Mouse (Mus musculus) adrenal gland, adult (tissue): ENCODE measurements at regions not wholly inside any gene's neighbourhood (a gene's known extent, or its start where the extent isn't known, plus 50 kb on each side); places are given as distances from the start of the nearest gene placed in this dataset.

Experiments
- DNase-seq, 2 experiments: peaks; one replicate each; pipeline ENCODE4 v3.0.0; 2022 to 2023; ENCODE audit warnings: low spot score in 1 of 2; ENCODE audit not compliant: inconsistent age in 2 of 2

DNA sequence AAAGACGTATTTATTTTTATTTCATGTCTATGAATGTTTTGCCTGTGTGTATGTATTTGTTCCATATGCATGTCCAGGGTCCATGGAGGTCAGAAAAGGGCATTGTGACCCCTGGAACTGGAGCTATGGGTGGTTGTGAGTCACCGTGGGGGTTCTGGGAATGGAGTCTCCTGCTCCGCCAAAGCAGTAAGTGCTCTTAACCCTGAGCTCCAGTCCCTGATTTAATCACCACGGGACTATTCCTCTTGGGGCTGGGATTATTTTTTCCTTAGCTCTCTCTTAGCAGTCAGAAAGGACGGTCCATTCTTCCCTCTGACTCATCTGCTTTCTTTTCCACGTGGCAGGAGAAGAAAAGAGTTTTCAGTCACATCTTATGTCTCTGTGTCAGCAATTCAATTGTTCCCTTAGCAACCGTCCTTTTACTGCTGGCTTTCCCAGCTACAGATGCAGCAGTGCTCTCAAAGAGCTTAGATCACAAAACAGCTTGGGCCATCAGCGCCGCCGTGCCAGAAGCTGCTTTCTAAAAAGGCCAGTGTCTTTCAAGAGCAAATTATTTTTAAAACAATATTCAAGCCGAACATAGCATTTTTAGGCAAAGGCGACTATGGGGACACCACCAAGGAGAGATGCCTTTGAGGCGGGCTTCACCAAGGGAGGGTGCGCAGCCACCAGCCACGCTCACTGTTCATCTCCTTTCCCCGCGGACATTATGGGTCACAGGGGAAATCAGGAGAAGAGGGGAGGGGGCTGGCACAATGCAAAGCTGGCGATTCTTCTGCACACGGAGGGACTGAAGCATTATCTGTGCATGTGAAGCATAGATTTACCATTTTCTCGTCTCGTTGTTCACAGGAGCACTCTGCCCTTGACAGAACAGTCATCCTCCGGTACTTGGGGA lies 110.8 kb downstream of the Map3k7 start:
- no peak for DNase-seq

DNA sequence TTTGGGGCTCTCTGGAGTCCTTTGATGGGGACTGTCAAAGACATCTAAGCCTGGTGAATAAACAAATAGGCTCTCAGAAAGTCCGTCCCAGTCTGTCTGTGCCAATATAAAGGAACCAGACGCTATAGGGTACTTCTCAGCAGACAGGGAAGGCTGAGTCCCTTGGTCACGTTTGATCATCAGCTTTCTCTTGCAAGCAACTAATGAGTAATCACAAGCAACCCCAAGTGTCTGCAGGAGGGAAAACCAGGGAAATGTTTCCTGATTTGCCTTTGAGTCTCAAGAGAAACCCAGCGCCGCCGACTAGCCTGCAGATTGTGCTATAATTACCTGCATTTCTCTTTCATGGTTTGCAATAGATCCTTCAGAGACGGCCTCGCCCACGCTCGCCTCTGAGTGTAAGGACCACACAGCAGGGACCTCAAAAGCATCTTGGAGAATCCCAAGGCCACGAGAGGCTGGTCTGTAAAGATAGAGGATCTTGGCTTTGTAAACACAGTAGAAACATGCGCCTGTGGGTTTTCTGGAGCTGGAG lies 112.6 kb downstream of the Map3k7 start:
- no peak for DNase-seq

DNA sequence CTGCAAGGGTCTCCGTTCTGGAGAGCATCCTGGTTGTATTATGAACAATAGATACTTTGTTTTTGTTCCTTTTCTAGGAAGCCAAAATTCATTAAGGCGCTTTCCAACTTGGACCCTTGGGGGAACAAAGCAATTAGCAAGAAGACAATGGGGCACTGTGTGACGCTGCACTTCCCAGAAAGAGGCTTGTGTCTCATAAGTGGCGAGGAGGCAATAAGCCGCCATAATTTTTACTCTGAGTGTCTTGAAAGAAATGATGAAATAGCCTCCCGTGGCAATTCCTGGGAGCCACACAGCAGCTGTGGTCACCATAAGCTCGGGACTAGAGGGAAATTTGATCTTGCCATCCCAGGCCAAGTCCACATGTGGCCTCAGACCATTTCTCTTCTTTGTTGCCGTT lies 119.6 kb downstream of the Map3k7 start:
- DNase-seq: no peak

DNA sequence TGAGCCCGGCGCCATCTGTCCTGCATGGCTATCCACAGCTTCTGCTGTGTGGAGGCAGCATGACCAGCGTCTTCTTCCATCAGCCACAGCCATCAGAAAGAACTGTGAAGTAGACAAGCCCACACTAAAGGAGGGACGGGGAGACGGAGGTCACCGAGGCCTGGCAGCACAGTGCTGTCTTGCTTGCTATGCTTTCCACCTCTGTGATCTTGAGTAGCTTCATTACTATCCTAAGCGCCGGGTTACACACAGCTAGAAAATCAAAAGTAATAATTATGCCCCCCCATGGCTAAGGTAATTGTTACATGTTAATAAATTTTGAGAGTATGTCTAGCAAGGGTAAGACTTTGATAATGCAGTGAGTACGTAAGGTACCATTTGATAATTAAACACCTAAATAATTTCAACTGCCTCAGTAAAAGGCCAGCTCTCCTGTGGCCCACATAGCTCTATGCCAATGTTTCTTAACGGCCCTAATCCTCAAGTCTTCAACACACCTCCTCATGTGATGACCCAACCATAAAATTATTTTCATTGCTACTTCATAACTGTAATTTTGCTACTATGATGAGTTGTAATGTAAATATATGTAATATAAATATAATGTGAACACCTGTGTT lies 120.5 kb downstream of the Map3k7 start:
- DNase-seq: no peak

DNA sequence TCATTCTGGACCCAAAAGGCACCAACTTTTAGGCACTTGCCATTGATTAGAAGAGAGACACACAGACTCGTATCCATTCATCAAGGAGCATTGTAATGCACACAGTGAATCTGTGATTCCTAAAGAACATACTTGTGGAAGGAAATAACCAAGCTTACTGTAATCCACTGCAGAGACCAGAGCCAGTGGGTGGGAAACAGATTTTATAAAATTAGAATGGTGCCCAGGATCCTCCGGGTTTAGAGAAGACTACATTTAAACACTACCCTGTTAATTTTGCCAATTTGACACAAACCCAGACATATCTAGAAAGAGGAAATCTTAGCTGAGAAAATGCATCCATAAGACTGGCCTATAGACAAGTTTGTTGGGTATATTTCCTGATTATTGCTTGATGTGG lies 121.1 kb downstream of the Map3k7 start:
- no peak for DNase-seq

DNA sequence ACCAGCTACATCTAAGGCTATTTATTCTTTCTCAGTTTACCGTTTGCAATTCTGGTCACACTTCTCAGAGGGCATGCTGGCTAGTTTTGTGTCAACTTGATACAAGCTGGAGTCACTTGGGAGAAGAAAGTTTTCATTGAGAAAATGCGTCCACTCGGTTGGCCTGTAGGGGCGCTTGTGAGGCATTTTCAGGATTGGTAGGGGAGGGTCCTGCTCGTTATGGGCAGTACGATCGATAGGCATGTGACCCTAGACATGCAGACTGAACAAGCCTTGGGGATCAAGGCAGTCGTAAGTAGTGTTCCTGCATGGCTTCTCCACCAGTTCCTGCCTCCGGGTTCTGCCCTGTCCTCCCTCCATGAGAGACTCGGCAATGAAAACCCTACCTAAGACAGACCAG lies 127.2 kb downstream of the Map3k7 start:
- no peak for DNase-seq

DNA sequence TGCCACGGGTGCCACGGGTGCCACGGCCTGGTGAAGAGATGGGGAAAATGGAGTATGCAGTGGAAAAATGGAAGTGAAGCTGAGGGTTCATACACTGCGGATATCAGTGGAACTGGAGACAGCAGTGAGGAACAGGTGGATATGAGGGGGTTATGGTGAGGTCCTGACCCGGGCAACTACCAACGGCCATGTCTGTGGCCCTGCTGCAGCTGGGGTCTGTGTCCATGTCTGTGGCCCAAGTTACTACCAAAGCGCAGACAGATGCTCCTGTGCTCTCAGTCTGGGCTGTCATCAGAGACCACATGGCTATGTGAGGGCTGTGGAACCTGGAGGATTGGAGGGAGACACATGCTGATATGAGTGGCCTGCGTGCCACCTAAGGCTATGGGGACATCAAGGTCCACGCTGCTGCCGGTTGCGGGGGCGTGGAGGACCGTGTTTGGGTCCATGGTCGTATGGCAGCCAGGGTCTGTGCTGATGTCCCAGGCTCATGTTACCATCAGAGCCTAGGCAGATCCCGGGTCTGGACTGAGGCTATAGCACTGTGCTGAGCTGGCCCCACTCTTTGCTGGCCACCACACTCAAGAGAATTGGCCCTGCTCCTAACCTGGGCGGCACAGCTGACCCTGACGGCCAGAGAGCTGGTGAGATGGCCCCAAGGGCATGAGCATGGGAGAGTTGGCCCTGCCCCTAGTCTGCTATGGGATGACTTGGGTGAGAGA lies 128.6 kb downstream of the Map3k7 start:
- DNase-seq: no peak

DNA sequence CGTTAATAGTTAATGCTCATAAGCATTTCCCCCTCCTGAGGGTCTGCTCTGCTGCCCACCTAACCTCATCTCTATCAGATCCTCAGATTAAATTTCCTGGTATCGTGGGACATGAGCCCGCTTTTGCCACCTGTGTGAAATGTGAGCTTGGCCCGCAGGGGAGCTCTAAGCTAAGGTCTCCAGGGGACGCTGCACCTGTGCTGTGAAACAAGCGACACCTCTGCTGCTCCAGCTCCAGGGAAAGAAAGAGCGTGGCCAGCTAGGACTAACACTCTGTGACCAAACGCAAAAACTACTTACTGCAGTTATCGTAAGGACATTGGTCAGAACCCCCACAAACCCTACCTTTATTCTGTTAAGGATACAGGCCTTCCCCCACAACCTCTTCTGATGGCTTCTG lies 134.3 kb downstream of the Map3k7 start:
- DNase-seq: no peak

DNA sequence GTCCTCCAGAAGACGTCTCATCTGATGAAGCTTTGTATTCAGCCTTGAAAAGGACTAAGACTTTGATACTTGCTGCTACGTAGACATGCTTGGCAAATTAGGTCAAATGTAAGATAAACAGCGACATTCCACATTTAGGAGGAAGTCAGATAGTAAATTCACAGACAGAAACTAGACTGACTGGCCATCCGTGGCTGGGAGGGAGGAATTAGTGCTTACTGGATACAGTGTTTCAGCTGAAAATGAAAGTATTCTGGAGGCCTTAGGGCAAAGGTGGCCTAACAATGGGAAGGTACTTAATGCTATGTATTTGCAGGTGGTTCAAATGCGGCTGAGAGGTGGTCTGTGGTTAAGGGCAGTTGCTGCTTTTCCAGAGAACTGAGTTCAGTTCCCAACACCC lies 137.1 kb downstream of the Map3k7 start:
- no peak for DNase-seq

DNA sequence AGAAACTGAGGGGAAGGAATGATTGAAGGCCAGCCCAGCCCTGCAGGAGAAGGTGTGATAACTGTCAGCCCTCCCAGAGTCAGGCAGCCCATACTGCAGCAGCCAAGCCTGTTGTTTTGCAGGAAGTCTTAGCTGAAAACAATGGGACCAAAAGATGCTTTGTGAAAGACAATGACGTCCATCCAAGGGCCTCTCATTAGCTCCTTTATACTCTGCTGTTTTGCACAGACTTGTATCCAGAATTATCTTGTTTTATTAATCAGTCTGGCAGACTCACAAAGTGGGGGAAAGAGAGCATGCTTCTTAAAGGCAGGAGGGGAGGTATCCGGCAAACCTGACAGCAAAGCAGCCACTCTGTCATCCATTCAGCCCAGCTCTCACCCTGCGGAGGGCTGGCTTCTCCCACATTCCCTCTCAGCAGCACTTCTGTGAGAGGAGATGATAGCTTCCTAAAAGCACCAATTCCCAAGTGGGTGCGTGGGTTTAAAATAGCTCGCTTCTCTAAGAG lies 131.9 kb upstream of the Bach2 start:
- DNase-seq: no peak

DNA sequence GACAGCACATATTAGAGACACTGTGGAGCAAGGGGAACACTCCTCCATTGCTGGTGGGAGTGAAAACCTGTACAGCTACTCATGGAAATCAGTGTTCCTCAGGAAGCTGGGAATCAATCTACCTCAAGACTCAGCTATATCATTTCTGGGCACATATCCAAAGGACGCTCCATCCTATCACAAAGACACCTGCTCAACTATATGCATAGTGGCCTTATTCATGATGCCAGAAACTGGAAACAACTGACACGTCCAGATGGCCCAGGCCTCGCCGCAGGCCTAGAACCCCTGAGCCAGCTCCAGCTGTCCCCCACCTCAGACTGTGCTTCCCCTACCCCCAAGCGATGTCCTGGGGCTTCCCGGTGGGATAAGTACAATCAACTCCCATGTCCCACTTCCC lies 116.3 kb upstream of the Bach2 start:
- no peak for DNase-seq

DNA sequence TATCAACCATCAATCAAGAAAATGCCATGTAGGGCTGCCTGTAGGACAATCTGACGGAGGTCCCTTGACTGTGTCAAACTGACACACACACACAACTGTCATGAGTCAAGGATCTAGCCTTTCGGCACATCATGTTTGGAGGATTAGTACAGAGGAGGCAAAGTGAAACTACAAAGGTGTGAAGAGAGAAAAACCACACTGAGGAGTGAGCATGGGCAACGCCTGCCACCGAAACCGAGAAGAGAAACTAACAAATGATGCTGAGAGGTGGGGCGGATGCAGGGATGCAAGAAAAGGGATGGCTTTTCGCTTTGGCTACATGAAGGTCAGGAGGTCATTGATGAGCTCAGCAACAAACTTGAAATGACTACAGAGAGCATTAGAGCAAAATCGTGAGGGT lies 111.8 kb upstream of the Bach2 start:
- DNase-seq: no peak

DNA sequence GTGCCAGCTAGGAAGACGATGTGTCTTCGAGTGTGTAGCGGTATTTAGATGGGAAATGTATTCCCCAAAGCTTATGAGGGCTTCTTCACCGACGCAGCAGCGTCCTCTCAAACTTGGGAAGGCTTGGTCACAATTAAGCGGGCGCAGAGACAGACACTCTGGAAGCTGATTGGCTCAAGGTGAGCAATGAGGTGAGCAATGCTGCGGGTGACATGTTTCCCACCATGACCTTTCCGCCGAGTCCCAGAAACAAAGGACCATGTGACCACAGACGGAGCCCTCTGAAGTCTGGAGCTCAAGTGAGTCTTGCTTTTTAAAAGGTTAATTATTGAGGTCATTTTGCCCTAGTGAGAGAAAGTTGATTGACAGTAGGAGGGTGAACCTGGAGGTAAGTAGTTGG lies 108.0 kb upstream of the Bach2 start:
- no peak for DNase-seq

DNA sequence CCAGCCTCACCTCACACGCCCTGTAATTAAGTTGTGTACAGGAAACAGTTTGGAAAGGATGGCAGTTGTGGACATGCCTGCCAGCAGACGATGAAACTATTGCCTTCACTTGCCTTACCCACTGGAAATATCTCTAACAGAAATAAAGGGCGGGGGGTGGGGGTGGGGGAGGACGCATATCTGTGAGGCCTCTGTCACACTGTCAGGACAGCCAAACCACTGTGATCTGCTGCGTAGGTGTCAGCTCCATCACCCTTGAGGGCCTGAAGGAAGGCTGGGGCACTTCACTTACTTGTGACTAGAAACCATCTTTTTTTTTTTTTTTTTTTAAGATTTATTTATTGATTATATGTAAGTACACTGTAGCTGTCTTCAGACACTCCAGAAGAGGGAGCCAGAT lies 106.8 kb upstream of the Bach2 start:
- no peak for DNase-seq

DNA sequence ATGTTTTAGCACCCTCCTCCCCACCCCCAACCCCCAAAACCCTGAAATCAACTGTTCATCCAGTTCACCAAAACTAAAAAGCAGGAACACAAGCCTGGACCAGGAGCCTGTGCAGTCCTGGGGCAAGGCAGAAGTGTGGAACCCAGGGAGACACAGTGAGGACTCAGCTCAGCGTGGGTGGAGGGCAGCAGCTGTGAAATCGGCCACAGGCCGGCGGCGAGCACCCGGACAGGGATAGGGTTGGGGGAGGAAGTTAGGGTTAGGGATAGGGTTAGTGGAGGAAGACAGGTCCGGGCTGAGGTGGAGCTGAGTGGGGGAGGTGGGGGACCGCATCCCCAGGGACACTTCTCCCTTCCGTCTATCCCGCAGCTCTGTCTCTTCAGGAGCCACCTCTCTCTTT lies 102.5 kb upstream of the Bach2 start:
- no peak for DNase-seq

DNA sequence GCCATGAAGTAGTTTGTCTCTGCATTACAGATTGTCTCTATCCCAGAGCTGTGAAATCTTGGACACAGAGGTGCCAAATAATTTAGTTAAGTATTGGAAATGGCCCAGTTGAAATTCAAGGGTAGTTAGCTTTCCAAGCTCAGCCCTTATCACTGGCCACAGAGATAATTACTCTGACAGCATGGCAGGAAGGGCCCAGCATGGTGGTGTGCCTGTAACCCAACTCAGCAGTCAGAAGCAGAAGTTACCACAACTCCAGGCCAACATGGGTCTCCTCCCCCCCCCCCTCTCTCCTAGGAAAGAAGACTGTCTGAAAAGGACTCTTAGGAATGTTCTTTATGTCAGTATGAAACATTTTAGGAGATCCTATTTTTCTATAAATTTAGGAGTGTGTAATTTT lies 101.4 kb upstream of the Bach2 start:
- DNase-seq: no peak

DNA sequence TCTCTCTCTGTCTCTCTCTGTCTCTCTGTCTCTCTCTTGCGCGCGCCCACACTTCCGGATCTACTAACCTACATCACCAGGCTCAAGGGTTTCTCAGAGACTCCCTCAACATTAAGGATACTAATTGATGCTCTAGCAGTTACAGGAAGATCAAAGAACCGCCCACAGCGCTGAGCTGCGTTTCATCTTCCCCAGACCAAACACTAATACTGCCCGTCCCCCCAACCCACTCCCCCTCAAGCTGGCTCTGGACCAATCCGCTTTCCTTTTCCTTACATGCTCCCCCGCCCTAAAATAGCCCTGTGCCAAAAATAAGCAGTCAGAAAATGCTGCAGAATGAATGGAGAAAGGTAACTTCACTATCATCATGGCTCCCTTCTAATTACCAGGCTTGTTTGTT lies 100.6 kb upstream of the Bach2 start:
- DNase-seq: no peak

DNA sequence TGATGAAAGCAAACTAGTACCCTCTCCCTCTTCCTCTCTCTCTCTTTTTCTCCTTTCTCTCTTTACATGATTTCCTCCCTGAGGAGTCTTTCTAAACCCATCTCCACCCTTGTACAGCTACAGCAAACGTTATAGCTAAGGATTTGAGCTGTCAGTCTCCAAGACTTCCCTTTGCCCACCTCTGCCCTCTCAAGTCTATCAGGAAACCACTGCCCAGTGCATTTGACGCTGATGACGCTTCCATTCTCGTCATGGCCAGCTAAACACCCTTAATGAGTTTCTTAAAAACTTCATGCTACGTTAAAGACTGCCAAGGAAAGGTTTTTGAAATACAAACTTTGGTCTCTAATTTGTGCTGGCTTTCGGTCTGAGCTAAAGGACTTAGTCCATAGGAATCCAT lies 99.0 kb upstream of the Bach2 start:
- no peak for DNase-seq

DNA sequence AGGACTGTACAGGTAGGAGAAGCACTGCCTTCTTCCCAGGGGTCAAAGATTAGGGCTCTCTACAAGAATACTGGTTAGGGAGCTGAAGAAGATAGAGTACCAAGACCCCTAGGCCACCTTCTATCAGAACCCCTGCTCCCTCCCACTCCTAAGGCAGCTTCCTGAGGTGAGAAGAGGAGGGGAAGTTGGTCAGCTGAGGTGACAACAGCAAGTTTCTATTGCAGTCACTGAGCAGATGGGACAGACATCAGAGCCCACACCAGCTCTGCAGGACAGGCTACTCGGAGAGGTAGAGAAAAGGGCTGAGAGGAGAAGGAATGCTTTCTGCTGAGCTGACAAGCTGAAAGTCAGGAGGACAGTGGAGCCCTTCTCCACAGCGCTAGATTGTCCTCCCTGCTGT lies 98.5 kb upstream of the Bach2 start:
- no peak for DNase-seq

DNA sequence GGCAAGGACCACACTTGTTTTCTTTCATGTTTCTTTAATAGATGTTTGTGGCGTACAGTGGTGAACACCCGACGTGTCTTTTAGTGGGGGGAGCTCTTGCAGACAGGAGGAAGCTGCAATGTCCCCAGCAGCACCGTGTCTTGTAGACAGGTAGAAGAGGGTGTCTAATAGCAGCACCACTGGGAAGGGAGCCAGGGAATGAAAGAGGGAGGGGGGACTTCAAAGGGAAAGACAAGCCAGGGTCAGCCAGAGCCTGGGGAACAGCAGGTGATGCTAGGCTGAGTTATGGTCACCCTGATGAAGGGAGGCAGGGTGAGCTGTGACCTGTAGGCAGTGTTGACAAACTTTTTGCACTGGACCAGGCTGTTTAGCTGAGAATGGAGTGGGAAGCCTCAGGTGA lies 96.4 kb upstream of the Bach2 start:
- no peak for DNase-seq

DNA sequence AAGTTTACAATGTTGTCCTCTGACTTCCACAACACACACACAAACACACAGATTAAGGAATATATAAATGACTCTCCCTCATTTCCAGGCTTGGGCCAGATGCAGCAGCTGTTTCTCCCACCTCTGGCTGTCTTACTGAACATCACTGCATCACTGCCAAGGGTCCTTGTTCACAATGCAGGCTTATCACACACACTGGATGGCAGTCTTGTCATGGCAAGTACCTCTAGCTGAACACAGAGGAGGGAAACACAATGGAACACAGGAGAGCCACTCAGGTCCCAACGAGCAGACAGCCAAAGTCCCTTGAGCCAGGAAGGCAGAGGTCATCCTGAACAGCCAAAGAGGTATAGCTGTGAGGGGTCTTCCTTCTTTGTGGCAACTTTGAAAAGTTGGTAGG lies 91.5 kb upstream of the Bach2 start:
- no peak for DNase-seq

DNA sequence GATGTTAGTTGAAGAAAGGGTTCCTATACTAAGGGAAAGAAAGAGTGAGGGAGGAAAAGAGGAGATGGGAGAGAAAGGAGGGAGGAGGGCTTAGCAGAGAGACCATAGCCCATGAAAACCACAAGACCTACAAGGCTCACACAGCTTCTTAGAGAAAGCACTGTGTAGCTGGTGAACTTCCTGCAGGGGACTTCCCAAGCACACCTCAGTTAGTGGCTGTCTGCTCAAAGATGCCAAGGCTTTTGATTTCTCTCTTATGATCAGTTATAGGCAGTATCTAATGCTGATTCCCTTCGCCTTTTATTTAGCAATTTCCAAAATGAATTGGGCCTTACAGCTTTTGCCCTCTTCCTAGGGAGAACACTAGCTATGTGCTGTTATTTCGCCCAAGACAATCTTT lies 90.0 kb upstream of the Bach2 start:
- no peak for DNase-seq
